In the genomic region with DNA sequence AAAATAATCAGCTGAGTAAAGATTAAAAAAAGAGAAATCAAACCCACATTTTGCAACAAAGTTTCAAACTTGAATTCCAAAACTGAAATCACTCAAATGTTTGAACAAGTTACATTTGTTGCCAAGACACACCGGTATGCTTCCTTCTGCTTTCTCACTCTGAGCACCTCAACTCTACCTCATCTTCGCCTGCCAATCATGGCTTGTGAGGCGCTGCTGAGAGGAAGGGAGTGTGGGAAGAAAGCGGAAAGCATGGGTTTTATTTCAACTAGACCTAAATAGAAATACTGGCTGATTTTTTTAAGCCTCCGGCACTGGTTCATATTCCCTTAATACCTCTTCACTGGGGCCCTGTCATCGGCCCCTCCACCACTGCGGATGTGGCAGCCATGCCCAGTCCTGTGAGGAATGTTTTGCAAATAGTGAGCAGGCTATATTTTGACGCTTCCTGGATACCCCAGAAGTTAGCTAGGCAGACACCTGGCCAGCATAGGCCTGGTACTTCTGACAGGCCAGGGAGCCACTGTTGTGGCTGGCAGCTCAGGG, we compare ENCODE assay signal across 14 mouse cellular contexts. TPM values are rescaled to one million over a fixed set of nuclear protein-coding genes. Genes with fewer than 3 reads are reported as not detected.
"Had no signal": no experiment of that assay in that cellular context is flagged by ENCODE, and none has a peak within 500 bp of the region (broad histone marks: within the 10 kb centered on the region; RNA-seq: fewer than 3 reads in every experiment).

No protein-coding gene starts in this region.

- H3K27me3 ChIP-seq: lung, embryonic 15.5 days had no signal

- H3K4me3 ChIP-seq: layer of hippocampus, adult 2 months; liver, embryonic 13.5 days; lung, embryonic 15.5 days; megakaryocyte, embryonic 14.5 days had no signal

- H3K36me3 ChIP-seq: liver, embryonic 13.5 days; lung, embryonic 15.5 days had no signal

- H3K4me2 ChIP-seq: liver, embryonic 13.5 days; lung, embryonic 15.5 days; midbrain, embryonic 11.5 days had no signal

- H3K27ac ChIP-seq: layer of hippocampus, adult 2 months; liver, embryonic 13.5 days; lung, embryonic 15.5 days; macrophage had no signal

- DNase-seq: kidney, adult 18-20 months; kidney, postnatal 10 days; kidney, postnatal 4 days; liver; liver, embryonic 13.5 days; liver, postnatal 0 days; lung, postnatal 14 days; right cerebral cortex, postnatal 25 days had no signal

- H3K4me1 ChIP-seq: liver, embryonic 13.5 days; lung, embryonic 15.5 days had no signal

- H3K9ac ChIP-seq: liver, embryonic 13.5 days; liver, postnatal 0 days; lung, embryonic 15.5 days had no signal

- H3K9me3 ChIP-seq: liver, embryonic 13.5 days; lung, embryonic 15.5 days had no signal

- ATAC-seq: liver, postnatal 0 days; midbrain, embryonic 16.5 days had no signal

RNA-seq across cellular contexts. Expression of a gene that starts 10.3 kb away (rescaled TPM):
- polyA plus RNA-seq: macrophage had no signal
